Mouse (Mus musculus) forebrain, embryonic 10.5 days (tissue): ENCODE data around the gene Wrb. TPM values are rescaled to one million over a fixed set of nuclear protein-coding genes. Genes with fewer than 3 reads are reported as not detected.

Experiments used
- DNase-seq: peaks from one replicate; pipeline ENCODE4 v3.0.0-alpha.2; 2017; ENCODE audit warnings: low spot score; ENCODE audit errors: extremely low spot score
- H3K27ac ChIP-seq: fragments of 300-500 bp; sonication (generic); 2 replicates; pipeline ENCODE4 v1.5.1; 2016; ENCODE audit warnings: mild to moderate bottlenecking
- H3K27me3 ChIP-seq: fragments of 300-500 bp; sonication (generic); 2 replicates; pipeline ENCODE4 v1.6.1; 2016; ENCODE audit warnings: mild to moderate bottlenecking; ENCODE audit not compliant: poor library complexity, severe bottlenecking
- H3K36me3 ChIP-seq: fragments of 300-500 bp; sonication (generic); replicated peaks from 2 replicates; pipeline ENCODE4 v1.6.1; 2016; ENCODE audit warnings: mild to moderate bottlenecking, moderate library complexity
- H3K4me1 ChIP-seq: fragments of 300-500 bp; sonication (generic); 2 replicates; pipeline ENCODE4 v1.6.1; 2016
- H3K4me3 ChIP-seq: fragments of 300-500 bp; sonication (generic); 2 replicates; pipeline ENCODE4 v1.5.1; 2016; ENCODE audit warnings: mild to moderate bottlenecking, moderate library complexity
- H3K9me3 ChIP-seq: fragments of 300-500 bp; sonication (generic); 2 replicates; pipeline ENCODE4 v1.6.1; 2016; ENCODE audit warnings: mild to moderate bottlenecking, moderate library complexity
- WGBS: fragments of 180-500 bp; shearing (Covaris S2); methylation state at CpG from one replicate; pipeline ENCODE4 v1.1.7; 2016; 5-methylcytosine and 5-hydroxymethylcytosine counted together
- polyA plus RNA-seq: library from polyadenylated mRNA; unstranded; fragments of >200 nt; fragmentation: Nextera tagmentation; extraction: Ambion mirVana; gene quantifications from 2 replicates; pipeline ENCODE4 v1.2.1, GENCODE M21; 2016

Gene Wrb
- polyA plus RNA-seq, 1 experiment from 2014 or later = 128 TPM

DNA sequence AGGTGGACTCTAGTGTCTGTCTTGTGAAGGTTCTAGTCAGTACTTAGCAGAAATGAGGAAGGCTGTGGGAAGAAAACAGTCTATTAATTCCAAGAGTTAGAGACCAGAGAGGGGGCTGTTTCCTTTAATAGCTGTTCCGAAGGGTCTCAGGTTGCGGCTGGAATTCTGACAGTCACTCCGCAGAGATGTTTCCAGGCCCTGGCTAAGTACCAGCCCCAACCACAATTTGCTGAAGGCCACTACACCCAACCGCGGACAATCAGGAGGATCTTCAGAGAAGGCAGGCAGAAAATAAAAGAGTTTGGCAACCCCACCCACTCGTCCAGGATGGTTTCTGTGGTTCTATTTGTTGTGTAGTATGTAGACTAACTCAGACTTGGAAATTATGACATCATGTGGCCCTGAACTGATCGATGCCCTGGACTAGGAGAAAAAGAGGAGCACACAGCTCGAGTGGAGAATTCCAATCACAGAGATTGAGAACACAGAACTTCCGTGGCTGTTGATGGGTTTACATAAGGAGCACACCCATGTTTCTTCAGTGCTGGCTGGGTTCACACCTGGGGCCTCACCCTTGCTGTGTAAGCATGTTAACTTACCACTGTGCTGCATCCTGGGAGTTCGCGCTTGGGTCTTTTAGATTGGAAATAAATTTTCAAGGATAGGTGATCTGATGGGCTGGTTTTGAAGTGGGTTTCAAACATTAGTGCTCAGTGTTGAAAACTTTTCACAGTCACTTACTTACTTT, 56.5 kb downstream of the Wrb start:
- WGBS = 82% methylated on average over 11 of the region's 11 CpGs
- Histone ChIP-seq H3K9me3 (no peaks in the 10 kb centered on the region), H3K36me3 (no peaks in the 10 kb centered on the region), H3K27ac (no peak overlapping the region), H3K4me3 (no peak overlapping the region), H3K4me1 (peaks cover 19% of the 10 kb centered on the region), H3K27me3 (peaks cover 9% of the 10 kb centered on the region; the same call in 1 of the 2 replicates)
- no peak for DNase-seq

Other genes with a start within 250 kb of the Wrb start
- 106 and 116 TPM in 2 replicates for gene Psmg1, start 154.4 kb upstream of the Wrb start, polyA plus RNA-seq
- 138 and 143 TPM in 2 replicates for gene Brwd1, start 62.9 kb upstream of the Wrb start, polyA plus RNA-seq
- 851 and 879 TPM in 2 replicates for gene Hmgn1, start 17.7 kb upstream of the Wrb start, polyA plus RNA-seq
- 1.0 and 1.1 TPM in 2 replicates for gene Lca5l, start 46.9 kb downstream of the Wrb start, polyA plus RNA-seq
- gene Sh3bgr, start 55.0 kb downstream of the Wrb start, polyA plus RNA-seq = 1.3 and 1.8 TPM in 2 replicates
- 0.10 and 0.11 TPM in 2 replicates for gene B3galt5, start 90.4 kb downstream of the Wrb start, polyA plus RNA-seq